Mouse (Mus musculus) MEL (cell line): ENCODE measurements around the gene Fbxl22. TPM values are rescaled to one million over a fixed set of nuclear protein-coding genes. Genes with fewer than 3 reads are reported as not detected.

Experiments
- DNase-seq: peaks from one replicate; pipeline ENCODE4 v3.0.0; 2011; ENCODE audit warnings: low read depth, low spot score
- H3K27ac ChIP-seq: 2 replicates; pipeline ENCODE4 v1.5.1; 2012; ENCODE audit warnings: low read depth, mild to moderate bottlenecking, control low read depth, low read length, moderate library complexity; ENCODE audit not compliant: control insufficient read depth
- H3K27me3 ChIP-seq, 2 experiments: fragments of 150-350 bp in 1 of 2; sonication (generic) in 1 of 2; 2 replicates each; pipeline ENCODE4 v1.6.1; 2012; ENCODE audit warnings: low read length in 2 of 2, mild to moderate bottlenecking in 2 of 2, improper control_type of control experiment in 1 of 2, moderate library complexity in 1 of 2; ENCODE audit not compliant: insufficient read depth in 2 of 2, control insufficient read depth in 1 of 2
- H3K36me3 ChIP-seq, 2 experiments: 2 replicates each; pipeline ENCODE4 v1.6.1; 2012 to 2014; ENCODE audit warnings: low read length in 2 of 2, improper control_type of control experiment in 1 of 2, inconsistent platforms in 1 of 2, mild to moderate bottlenecking in 1 of 2; ENCODE audit not compliant: insufficient read depth in 2 of 2, control insufficient read depth in 1 of 2
- H3K4me1 ChIP-seq, 2 experiments: fragments of 150-350 bp in 1 of 2; sonication (generic) in 1 of 2; 2 replicates each; pipeline ENCODE4 v1.6.1; 2012; ENCODE audit warnings: low read length in 2 of 2, improper control_type of control experiment in 1 of 2, mild to moderate bottlenecking in 1 of 2; ENCODE audit not compliant: insufficient read depth in 2 of 2, control insufficient read depth in 1 of 2
- H3K4me3 ChIP-seq, 2 experiments: fragments of 150-350 bp in 1 of 2; sonication (generic) in 1 of 2; 2 replicates each; pipeline ENCODE4 v1.5.1; 2012; ENCODE audit warnings: low read depth in 2 of 2, low read length in 2 of 2, mild to moderate bottlenecking in 2 of 2, moderate library complexity in 2 of 2, control low read depth in 1 of 2, improper control_type of control experiment in 1 of 2; ENCODE audit not compliant: control insufficient read depth in 1 of 2, insufficient read depth in 1 of 2
- H3K79me2 ChIP-seq: 2 replicates; pipeline ENCODE4 v1.6.1; 2012; ENCODE audit warnings: mild to moderate bottlenecking, low read length, moderate library complexity; ENCODE audit not compliant: control insufficient read depth, poor library complexity, insufficient read depth
- H3K9ac ChIP-seq: 2 replicates; pipeline ENCODE4 v1.6.1; 2012; ENCODE audit warnings: low read depth, mild to moderate bottlenecking, control low read depth, low read length, moderate library complexity; ENCODE audit not compliant: control insufficient read depth, poor library complexity, severe bottlenecking
- H3K9me3 ChIP-seq: fragments of 150-350 bp; sonication (generic); replicated peaks from 2 replicates; pipeline ENCODE4 v1.6.1; 2012; ENCODE audit warnings: mild to moderate bottlenecking, low read length, improper control_type of control experiment, moderate library complexity; ENCODE audit not compliant: insufficient read depth
- BHLHE40 ChIP-seq: IDR thresholded peaks from 2 replicates; pipeline ENCODE4 v1.6.1; 2012; ENCODE audit warnings: low read depth, mild to moderate bottlenecking, inconsistent platforms, low read length, improper control_type of control experiment, borderline replicate concordance
- CHD1 ChIP-seq: IDR thresholded peaks from 2 replicates; pipeline ENCODE4 v1.6.1; 2012; ENCODE audit warnings: low read depth, mild to moderate bottlenecking, inconsistent platforms, low read length, improper control_type of control experiment
- CHD2 ChIP-seq: IDR thresholded peaks from 2 replicates; pipeline ENCODE4 v1.6.1; 2011; ENCODE audit warnings: low read length, improper control_type of control experiment
- ELF1 ChIP-seq: IDR thresholded peaks from 2 replicates; pipeline ENCODE4 v1.6.1; 2014; ENCODE audit warnings: low read depth, mild to moderate bottlenecking, inconsistent platforms, low read length, improper control_type of control experiment, moderate library complexity
- GATA1 ChIP-seq: IDR thresholded peaks from 2 replicates; pipeline ENCODE4 v1.6.1; 2011; ENCODE audit warnings: low read depth, low read length, improper control_type of control experiment
- JUND ChIP-seq: IDR thresholded peaks from 2 replicates; pipeline ENCODE4 v1.6.1; 2011; ENCODE audit warnings: low read depth, mild to moderate bottlenecking, improper control_type of control experiment, low read length
- MAX ChIP-seq: IDR thresholded peaks from 2 replicates; pipeline ENCODE4 v1.6.1; 2011; ENCODE audit warnings: low read length, improper control_type of control experiment
- MYB ChIP-seq: IDR thresholded peaks from 2 replicates; pipeline ENCODE4 v1.6.1; 2011; ENCODE audit warnings: mild to moderate bottlenecking, low read depth, low read length, improper control_type of control experiment
- MYC ChIP-seq: IDR thresholded peaks from 2 replicates; pipeline ENCODE4 v1.6.1; 2011; ENCODE audit warnings: low read depth, mild to moderate bottlenecking, low read length, improper control_type of control experiment, moderate library complexity
- NELFE ChIP-seq: IDR thresholded peaks from 2 replicates; pipeline ENCODE4 v1.6.1; 2011; ENCODE audit warnings: low read depth, low read length, improper control_type of control experiment
- TAL1 ChIP-seq: IDR thresholded peaks from 2 replicates; pipeline ENCODE4 v1.6.1; 2012; ENCODE audit warnings: mild to moderate bottlenecking, inconsistent platforms, low read length, moderate library complexity, mixed read lengths
- TCF12 ChIP-seq: IDR thresholded peaks from 2 replicates; pipeline ENCODE4 v1.6.1; 2014; ENCODE audit warnings: low read depth, mild to moderate bottlenecking, inconsistent platforms, low read length, improper control_type of control experiment, moderate library complexity
- ZC3H11A ChIP-seq: IDR thresholded peaks from 2 replicates; pipeline ENCODE4 v1.6.1; 2012; ENCODE audit warnings: low read depth, mild to moderate bottlenecking, inconsistent platforms, low read length, improper control_type of control experiment
- polyA plus RNA-seq, 2 experiments: library from polyadenylated mRNA; stranded (reverse) in 1 of 2; unstranded in 1 of 2; fragments of >175 nt in 1 of 2; fragments of >200 nt in 1 of 2; gene quantifications; 2 replicates each; pipeline versions ENCODE4 v1.2.1 to v1.2.4; 2012; ENCODE audit warnings: low replicate concordance in 2 of 2, low read depth in 1 of 2; ENCODE audit not compliant: insufficient read length in 2 of 2, insufficient read depth in 1 of 2, missing spikeins in 1 of 2
- total RNA-seq: library from RNA; depleted of rRNA; stranded (reverse); fragments of 300-350 nt; gene quantifications from 2 replicates; pipeline ENCODE4 v1.2.3, GENCODE M21; 2012

Gene Fbxl22
- total and polyA plus RNA-seq, 3 experiments: 0.35 to 0.47 TPM; not detected in 1

GRCm38 (mm10) chr9:66542785-66543184, 28.4 kb upstream of the Fbxl22 start:
- Histone ChIP-seq H3K4me3 (no peak overlapping the region), H3K36me3 (peaks cover 2 to 7% of the 10 kb centered on the region in 2 experiments), H3K9ac (no peak overlapping the region), H3K9me3 (no peaks in the 10 kb centered on the region), H3K27me3 (no peaks in the 10 kb centered on the region), H3K27ac (no peak overlapping the region), H3K4me1 (no peaks in the 10 kb centered on the region), H3K79me2 (no peaks in the 10 kb centered on the region)
- no peak for DNase-seq
- TF ChIP-seq MYC: no peak

GRCm38 (mm10) chr9:66521595-66521994, 7.2 kb upstream of the Fbxl22 start:
- Histone ChIP-seq H3K4me3 (no peak overlapping the region), H3K4me1 (no peaks in the 10 kb centered on the region), H3K27ac (no peak overlapping the region), H3K79me2 (no peaks in the 10 kb centered on the region), H3K27me3 (no peaks in the 10 kb centered on the region), H3K9me3 (no peaks in the 10 kb centered on the region), H3K9ac (no peak overlapping the region), H3K36me3 (peaks cover 0 to 2% of the 10 kb centered on the region in 2 experiments; a peak in 1 of 4 replicates)
- DNase-seq: no peak
- no peak for TF ChIP-seq JUND
- TF ChIP-seq MYC: no peak
- no peak for TF ChIP-seq CHD2

GRCm38 (mm10) chr9:66520299-66520698, 5.9 kb upstream of the Fbxl22 start:
- H3K36me3 ChIP-seq: no peaks in the 10 kb centered on the region; a peak in 1 of 4 replicates
- no peak for DNase-seq
- no peak overlapping the region for H3K4me3 ChIP-seq
- H3K27ac ChIP-seq: no peak overlapping the region
- H3K79me2 ChIP-seq: no peaks in the 10 kb centered on the region
- H3K27me3 ChIP-seq: no peaks in the 10 kb centered on the region
- H3K4me1 ChIP-seq: no peaks in the 10 kb centered on the region
- H3K9ac ChIP-seq: no peak overlapping the region
- TF ChIP-seq TAL1 (no peak), ELF1 (no peak), MAX (no peak), NELFE (no peak), MYB (no peak), ZC3H11A (no peak), CHD1 (no peak), GATA1 (no peak), BHLHE40 (no peak), TCF12 (no peak)
- no peaks in the 10 kb centered on the region for H3K9me3 ChIP-seq
